Mouse (Mus musculus): ENCODE measurements around the gene 9530053A07Rik. TPM values are rescaled to one million over a fixed set of nuclear protein-coding genes. Genes with fewer than 3 reads are reported as not detected.

Gene 9530053A07Rik
- polyA plus RNA-seq, 1 experiment, result 0.02 TPM

DNA sequence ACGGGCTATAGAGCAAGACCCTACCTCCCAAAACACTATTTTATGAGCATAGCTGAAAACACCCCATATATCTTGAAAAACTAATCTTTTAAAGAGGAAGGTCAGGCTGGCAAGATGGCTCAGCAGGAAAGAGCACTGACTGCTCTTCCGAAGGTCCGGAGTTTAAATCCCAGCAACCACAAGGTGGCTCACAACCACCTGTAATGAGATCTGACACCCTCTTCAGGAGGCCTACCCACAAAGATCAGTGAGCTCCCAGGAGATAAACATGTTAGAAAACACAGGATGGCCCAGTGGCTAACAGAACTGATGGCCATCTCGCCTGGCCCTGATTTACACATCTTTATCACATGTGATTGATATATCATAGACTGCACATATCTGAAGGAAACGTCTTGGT lies 81.5 kb downstream of the 9530053A07Rik start:
- DNase-seq, result no peak
- H3K4me3 ChIP-seq (replicated peaks; ENCODE audit: insufficient read depth, low read depth, low read length), result no peak overlapping the region
- H3K27ac ChIP-seq (ENCODE audit: insufficient read depth, low read length), result no peak overlapping the region
- TF ChIP-seq POLR2A (IDR thresholded peaks at IDR 0.05; ENCODE audit: borderline replicate concordance, insufficient read depth, low read length) (no peak), CTCF (IDR thresholded peaks at IDR 0.05; ENCODE audit: borderline replicate concordance, insufficient read depth, low read depth, low read length) (no peak)
- H3K27me3 ChIP-seq (ENCODE audit: control insufficient read depth, insufficient read depth, low read length), result no peaks in the 10 kb centered on the region
- no peaks in the 10 kb centered on the region for H3K4me1 ChIP-seq (ENCODE audit: control insufficient read depth, insufficient read depth, low read length)
- WGBS, result 45% methylated on average over 5 of the region's 5 CpGs

DNA sequence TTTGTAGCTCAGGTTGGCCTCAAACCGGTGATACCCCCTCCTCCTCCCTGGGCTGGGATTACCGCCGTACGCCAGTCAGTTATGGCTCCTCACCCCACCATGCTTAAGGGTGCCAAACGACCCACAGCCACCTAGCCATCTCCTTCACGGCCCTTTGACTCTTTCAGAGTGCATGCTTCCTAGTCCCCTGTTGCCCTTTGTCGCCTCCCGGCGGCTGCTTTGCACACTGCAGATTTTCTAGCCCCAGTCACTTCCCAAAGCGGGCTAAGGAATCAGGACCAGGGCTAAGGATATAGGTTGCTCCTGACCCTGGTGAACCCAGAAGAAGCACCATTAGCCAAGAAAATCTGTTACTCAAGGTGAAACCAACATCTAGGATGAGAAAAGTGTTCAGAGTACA lies 84.9 kb downstream of the 9530053A07Rik start:
- H3K4me3 ChIP-seq (replicated peaks; ENCODE audit: insufficient read depth, low read depth, low read length), result no peak overlapping the region
- H3K27ac ChIP-seq (ENCODE audit: insufficient read depth, low read length), result no peak overlapping the region
- H3K4me1 ChIP-seq (ENCODE audit: control insufficient read depth, insufficient read depth, low read length), result no peaks in the 10 kb centered on the region
- TF ChIP-seq POLR2A (IDR thresholded peaks at IDR 0.05; ENCODE audit: borderline replicate concordance, insufficient read depth, low read length), result no peak
- TF ChIP-seq CTCF (IDR thresholded peaks at IDR 0.05; ENCODE audit: borderline replicate concordance, insufficient read depth, low read depth, low read length), result peak; percentile 81
- peak; percentile 48 to 69 for DNase-seq
- WGBS, result 16% methylated on average over 10 of the region's 10 CpGs
- no peaks in the 10 kb centered on the region for H3K27me3 ChIP-seq (ENCODE audit: control insufficient read depth, insufficient read depth, low read length)

Other genes starting within 250 kb of the 9530053A07Rik start
- gene Zfp974, start 200.0 kb upstream of the 9530053A07Rik start, polyA plus RNA-seq (2012; rRNA removed), result 5.7 and 7.2 TPM in 2 replicates
- 10.2 and 10.3 TPM in 2 replicates for gene Zfp780b, start 150.3 kb upstream of the 9530053A07Rik start, polyA plus RNA-seq (2012; rRNA removed)
- 2.2 and 2.7 TPM in 2 replicates for gene Zfp850, start 115.4 kb upstream of the 9530053A07Rik start, polyA plus RNA-seq (2012; rRNA removed)
- gene Psmc4, start 79.4 kb upstream of the 9530053A07Rik start, polyA plus RNA-seq (2012; rRNA removed), result 217 and 222 TPM in 2 replicates
- gene Fcgbp, start 58.2 kb upstream of the 9530053A07Rik start, polyA plus RNA-seq (2012; rRNA removed), result 0.24 and 0.29 TPM in 2 replicates
- 67.0 and 72.8 TPM in 2 replicates for gene Fbl, start 40.2 kb downstream of the 9530053A07Rik start, polyA plus RNA-seq (2012; rRNA removed)
- 27.3 and 29.6 TPM in 2 replicates for gene Dyrk1b, start 50.0 kb downstream of the 9530053A07Rik start, polyA plus RNA-seq (2012; rRNA removed)
- gene Eid2, start 138.4 kb downstream of the 9530053A07Rik start, polyA plus RNA-seq (2012; rRNA removed), result 44.2 and 44.4 TPM in 2 replicates
- gene Eid2b, start 148.3 kb downstream of the 9530053A07Rik start, polyA plus RNA-seq (2012; rRNA removed), result 21.2 and 23.1 TPM in 2 replicates
- 0.59 and 1.4 TPM in 2 replicates for gene Selenov, start 161.7 kb downstream of the 9530053A07Rik start, polyA plus RNA-seq (2012; rRNA removed)
- 1.3 and 1.4 TPM in 2 replicates for gene Dll3, start 172.8 kb downstream of the 9530053A07Rik start, polyA plus RNA-seq (2012; rRNA removed)
- 75.7 and 78.6 TPM in 2 replicates for gene Timm50, start 182.6 kb downstream of the 9530053A07Rik start, polyA plus RNA-seq (2012; rRNA removed)
- gene Supt5, start 209.3 kb downstream of the 9530053A07Rik start, polyA plus RNA-seq (2012; rRNA removed), result 121 and 125 TPM in 2 replicates
- gene Rps16, start 221.2 kb downstream of the 9530053A07Rik start, polyA plus RNA-seq (2012; rRNA removed), result 510 and 514 TPM in 2 replicates
- 4.2 and 4.3 TPM in 2 replicates for gene Plekhg2, start 243.1 kb downstream of the 9530053A07Rik start, polyA plus RNA-seq (2012; rRNA removed)